Comparison of ENCODE assay signal across 8 mouse cellular contexts in genomic region chr6:21949771-21950448, GRCm38 (mm10). TPM values are rescaled to one million over a fixed set of nuclear protein-coding genes. Genes with fewer than 3 reads are reported as not detected.
DNase-seq lines count a peak whose midpoint lies in the region; ATAC-seq and TF ChIP-seq lines count a peak whose summit lies in the region.

No protein-coding gene starts in this region.

- TF ChIP-seq CTCF in CH12.LX (conservative IDR thresholded peaks at IDR 0.05 in 1 of 2, IDR thresholded peaks at IDR 0.05 in 1 of 2; ENCODE audit: low read depth in 2 of 2, low read length in 2 of 2), result no peak
- TF ChIP-seq CTCF in liver, postnatal 0 days (IDR thresholded peaks at IDR 0.05; ENCODE audit: low read depth), result peak; percentile 15; the same call in 1 of the 2 replicates

- dilution Hi-C loops in CH12.LX (cut with MboI; ENCODE audit: extremely low pct_ligation_motif_present, extremely low pct_unique_long_range_greater_than_20kb, low sequenced_read_pairs), result no loop called here

- peaks cover 13% of the 10 kb centered on the region for H3K79me2 ChIP-seq in CH12.LX (replicated peaks; ENCODE audit: control insufficient read depth, extremely low read depth, insufficient read depth, poor library complexity, severe bottlenecking)

- H3K4me3 ChIP-seq in CH12.LX (replicated peaks in 1 of 3; ENCODE audit: low read depth in 2 of 3, low read length in 2 of 3, poor library complexity in 1 of 3), result peak overlapping the region; percentile 79 to 95 (median 79)
- peak overlapping the region; percentile 71 for H3K4me3 ChIP-seq in forebrain, embryonic 12.5 days (replicated peaks)
- peak overlapping the region; percentile 65 for H3K4me3 ChIP-seq in liver, postnatal 0 days (ENCODE audit: low read depth, low read length)
- H3K4me3 ChIP-seq in neural tube, embryonic 14.5 days (ENCODE audit: low read depth, low read length), result peak overlapping the region; percentile 56

- peak overlapping the region; percentile 85 for H3K27ac ChIP-seq in CH12.LX (ENCODE audit: insufficient read depth, low read depth)
- peak overlapping the region; percentile 97 for H3K27ac ChIP-seq in forebrain, embryonic 12.5 days
- peak overlapping the region; percentile 98 for H3K27ac ChIP-seq in liver, postnatal 0 days (ENCODE audit: low read depth)
- H3K27ac ChIP-seq in neural tube, embryonic 14.5 days (ENCODE audit: low read depth, low read length), result peak overlapping the region; percentile 99

- intact Hi-C loops in heart, postnatal 10 days (cut with DNase I), result loop anchor here (2.0 to 5.0 kb wide), 3 partner anchors 97 to 153 kb away; partner anchors contain the start of gene Tspan12

- H3K4me1 ChIP-seq in CH12.LX (ENCODE audit: control insufficient read depth in 1 of 2, insufficient read depth in 2 of 2), result peaks cover 1 to 25% of the 10 kb centered on the region in 2 experiments; a peak in 3 of 4 replicates
- H3K4me1 ChIP-seq in forebrain, embryonic 12.5 days, result peaks cover 8% of the 10 kb centered on the region
- 0 out of 2 replicates have a peak, but pooled peaks cover 3% of the 10 kb centered on the region for H3K4me1 ChIP-seq in liver, postnatal 0 days (ENCODE audit: insufficient read depth)
- peaks cover 6% of the 10 kb centered on the region; the same call in 1 of the 2 replicates for H3K4me1 ChIP-seq in neural tube, embryonic 14.5 days (ENCODE audit: control insufficient read depth, insufficient read depth, low read length)

- peak; percentile 96 for DNase-seq in CH12.LX (ENCODE audit: extremely low read depth)
- peak; percentile 87 for DNase-seq in c-Kit-positive CD71-positive TER-119-negative erythroid progenitor cells, embryonic 14.5 days (ENCODE audit: low read depth)
- DNase-seq in heart, postnatal 10 days, result peak; percentile 97 to 98
- peak; percentile 71 for DNase-seq in large intestine, adult 2 months (ENCODE audit: low read depth, low spot score)
- DNase-seq in liver, postnatal 0 days, result peak; percentile 98
- DNase-seq in testis, postnatal 10 days (ENCODE audit: low spot score), result peak; percentile 98

- WGBS in forebrain, embryonic 12.5 days, result 2% methylated on average over 45 of the region's 68 CpGs
- WGBS in large intestine, adult 2 months, result under 1% methylated on average over 68 of the region's 68 CpGs
- WGBS in liver, postnatal 0 days (ENCODE audit: insufficient replicate concordance), result 2% methylated on average over 50 of the region's 68 CpGs
- WGBS in neural tube, embryonic 14.5 days, result 1% methylated on average over 57 of the region's 68 CpGs

- H3K9me3 ChIP-seq in CH12.LX (replicated peaks; ENCODE audit: low read length), result no peaks in the 10 kb centered on the region
- no peaks in the 10 kb centered on the region for H3K9me3 ChIP-seq in forebrain, embryonic 12.5 days
- no peaks in the 10 kb centered on the region for H3K9me3 ChIP-seq in liver, postnatal 0 days (ENCODE audit: low read length)
- no peaks in the 10 kb centered on the region for H3K9me3 ChIP-seq in neural tube, embryonic 14.5 days (ENCODE audit: control insufficient read depth, low read length)

- no peaks in the 10 kb centered on the region for H3K27me3 ChIP-seq in CH12.LX (replicated peaks)
- H3K27me3 ChIP-seq in forebrain, embryonic 12.5 days, result no peaks in the 10 kb centered on the region
- H3K27me3 ChIP-seq in liver, postnatal 0 days (ENCODE audit: insufficient read depth, low read length), result no peaks in the 10 kb centered on the region
- no peaks in the 10 kb centered on the region for H3K27me3 ChIP-seq in neural tube, embryonic 14.5 days (ENCODE audit: control insufficient read depth, insufficient read depth, low read length)

- in situ Hi-C loops in CH12.LX (cut with MboI; ENCODE audit: low pct_ligation_motif_present, low pct_unique_long_range_greater_than_20kb, low sequenced_read_pairs), result no loop called here

- H3K4me2 ChIP-seq in CH12.LX (ENCODE audit: insufficient read depth, low read depth, poor library complexity, severe bottlenecking), result peak overlapping the region; percentile 99
- peak overlapping the region; percentile 68 for H3K4me2 ChIP-seq in forebrain, embryonic 12.5 days
- H3K4me2 ChIP-seq in liver, postnatal 0 days (ENCODE audit: low read depth, low read length), result peak overlapping the region; percentile 79
- peak overlapping the region; percentile 55 for H3K4me2 ChIP-seq in neural tube, embryonic 14.5 days (ENCODE audit: low read depth, low read length)

- H3K36me3 ChIP-seq in CH12.LX (replicated peaks in 1 of 2; ENCODE audit: control insufficient read depth in 1 of 2, insufficient read depth in 1 of 2, low read length in 1 of 2), result peaks cover 10 to 23% of the 10 kb centered on the region in 2 experiments
- H3K36me3 ChIP-seq in forebrain, embryonic 12.5 days (replicated peaks), result peaks cover 14% of the 10 kb centered on the region
- H3K36me3 ChIP-seq in liver, postnatal 0 days (replicated peaks; ENCODE audit: insufficient read depth, low read length), result peaks cover 18% of the 10 kb centered on the region; the same call in 1 of the 2 replicates
- peaks cover 6% of the 10 kb centered on the region; the same call in 1 of the 2 replicates for H3K36me3 ChIP-seq in neural tube, embryonic 14.5 days (ENCODE audit: control insufficient read depth, insufficient read depth, low read length)

- TF ChIP-seq EP300 in CH12.LX (IDR thresholded peaks at IDR 0.05; ENCODE audit: low read length), result no peak
- TF ChIP-seq EP300 in liver, postnatal 0 days (IDR thresholded peaks at IDR 0.05; ENCODE audit: low read depth), result no peak

- peak overlapping the region; percentile 82 for H3K9ac ChIP-seq in CH12.LX (ENCODE audit: insufficient read depth, low read depth)
- H3K9ac ChIP-seq in forebrain, embryonic 12.5 days, result peak overlapping the region; percentile 75
- H3K9ac ChIP-seq in liver, postnatal 0 days (replicated peaks), result peak overlapping the region; percentile 75
- H3K9ac ChIP-seq in neural tube, embryonic 14.5 days (replicated peaks; ENCODE audit: low read depth, low read length), result peak overlapping the region; percentile 73

- no peak; the same call in 1 of the 2 replicates for TF ChIP-seq POLR2A in CH12.LX (IDR thresholded peaks at IDR 0.05; ENCODE audit: low read depth, low read length)

- ATAC-seq in forebrain, embryonic 12.5 days (ENCODE audit: low FRiP score), result peak; percentile 97
- peak; percentile 90 for ATAC-seq in liver, postnatal 0 days
- peak; percentile 97 for ATAC-seq in neural tube, embryonic 14.5 days (ENCODE audit: low read depth)

- no peak for TF ChIP-seq RAD21 in CH12.LX (IDR thresholded peaks at IDR 0.05; ENCODE audit: low read depth, low read length)

TF ChIP-seq in CH12.LX, 34 proteins besides CTCF, POLR2A, EP300 and RAD21 (continues in another document):
- TF ChIP-seq POLR2AphosphoS2 (IDR thresholded peaks at IDR 0.05; ENCODE audit: low read depth, low read length), result no peak
- TF ChIP-seq ZKSCAN1 (IDR thresholded peaks at IDR 0.05; ENCODE audit: borderline replicate concordance, low read depth, low read length), result no peak
- no peak for TF ChIP-seq UBTF (IDR thresholded peaks at IDR 0.05; ENCODE audit: low read depth, low read length)
- no peak for TF ChIP-seq MYC (IDR thresholded peaks at IDR 0.05; ENCODE audit: low read depth, low read length)
- peak; percentile 46 for TF ChIP-seq IRF4 (IDR thresholded peaks at IDR 0.05; ENCODE audit: low read depth, low read length)
- TF ChIP-seq MEF2A (IDR thresholded peaks at IDR 0.05; ENCODE audit: borderline replicate concordance, low read depth, low read length), result 0 out of 2 replicates have a peak, but pooled peaks have one; percentile 44
- TF ChIP-seq NELFE (IDR thresholded peaks at IDR 0.05; ENCODE audit: low read depth, low read length), result no peak; the same call in 1 of the 2 replicates
- no peak for TF ChIP-seq KAT2A (IDR thresholded peaks at IDR 0.05; ENCODE audit: insufficient replicate concordance, low read length)
- peak; percentile 68 for TF ChIP-seq NRF1 (IDR thresholded peaks at IDR 0.05; ENCODE audit: low read depth, low read length)
- TF ChIP-seq PAX5 (IDR thresholded peaks at IDR 0.05; ENCODE audit: low read length), result no peak
- peak; percentile 83; the same call in 1 of the 2 replicates for TF ChIP-seq MXI1 (IDR thresholded peaks at IDR 0.05; ENCODE audit: low read depth, low read length)
- TF ChIP-seq JUND (conservative IDR thresholded peaks at IDR 0.05; ENCODE audit: low read depth, low read length), result no peak
- 0 out of 2 replicates have a peak, but pooled peaks have one; percentile 46 for TF ChIP-seq ZMIZ1 (IDR thresholded peaks at IDR 0.05; ENCODE audit: low read depth, low read length)
- TF ChIP-seq SMC3 (IDR thresholded peaks at IDR 0.05; ENCODE audit: low read depth, low read length), result no peak
- no peak; the same call in 1 of the 2 replicates for TF ChIP-seq ETS1 (conservative IDR thresholded peaks at IDR 0.05; ENCODE audit: low read depth, low read length)
- no peak for TF ChIP-seq TBP (conservative IDR thresholded peaks at IDR 0.05; ENCODE audit: low read depth, low read length)
- peak; percentile 67; the same call in 1 of the 2 replicates for TF ChIP-seq MAX (IDR thresholded peaks at IDR 0.05; ENCODE audit: low read length)
- peak; percentile 92; the same call in 1 of the 2 replicates for TF ChIP-seq MAZ (IDR thresholded peaks at IDR 0.05; ENCODE audit: low read depth, low read length)
- peak; percentile 59; the same call in 1 of the 2 replicates for TF ChIP-seq BHLHE40 (IDR thresholded peaks at IDR 0.05; ENCODE audit: low read depth, low read length)
- peak; percentile 49 for TF ChIP-seq TCF12 (IDR thresholded peaks at IDR 0.05; ENCODE audit: low read depth, low read length)

RNA-seq across cellular contexts. Expression of gene Ing3, which starts 0.5 kb away (rescaled TPM):
- total RNA-seq in CH12.LX (2012; rRNA removed), result 14.5 and 20.2 TPM in 2 replicates
- total RNA-seq in CH12.LX (2014; rRNA removed), result 34.3 and 45.6 TPM in 2 replicates
- 21.9 and 27.4 TPM in 2 replicates for polyA plus RNA-seq in CH12.LX (2012; ENCODE audit: insufficient read length, low read depth)
- polyA plus RNA-seq in forebrain, embryonic 12.5 days (2016; fragmentation: Nextera tagmentation; extraction: Ambion mirVana), result 61.0 and 66.5 TPM in 2 replicates
- total RNA-seq in heart, postnatal 10 days (2021), result 10 to 100 TPM; 19.2 TPM
- polyA plus RNA-seq in large intestine, adult 2 months (2012; rRNA removed), result 5.7 and 7.0 TPM in 2 replicates
- polyA plus RNA-seq in liver, postnatal 0 days (2015; fragmentation: Nextera tagmentation; extraction: Ambion mirVana), result 12.0 and 15.0 TPM in 2 replicates
- 44.9 and 46.7 TPM in 2 replicates for polyA plus RNA-seq in neural tube, embryonic 14.5 days (2014; fragmentation: Nextera tagmentation; extraction: Ambion mirVana)

RNA-seq across cellular contexts. Expression of gene Cped1, which starts 35.8 kb away (rescaled TPM):
- total RNA-seq in CH12.LX (2012; rRNA removed) (4.7 and 6.8 TPM in 2 replicates), CH12.LX (2014; rRNA removed) (0.46 and 0.51 TPM in 2 replicates)
- 1.1 TPM in 2 replicates for polyA plus RNA-seq in CH12.LX (2012; ENCODE audit: insufficient read length, low read depth)
- polyA plus RNA-seq in forebrain, embryonic 12.5 days (2016; fragmentation: Nextera tagmentation; extraction: Ambion mirVana), result 9.4 and 12.0 TPM in 2 replicates
- 10 to 100 TPM; 13.5 to 15.0 TPM for total RNA-seq in heart, postnatal 10 days (2021)
- 3.9 and 6.5 TPM in 2 replicates for polyA plus RNA-seq in large intestine, adult 2 months (2012; rRNA removed)
- 8.2 and 8.9 TPM in 2 replicates for polyA plus RNA-seq in liver, postnatal 0 days (2015; fragmentation: Nextera tagmentation; extraction: Ambion mirVana)
- 0.60 and 4.0 TPM in 2 replicates for polyA plus RNA-seq in neural tube, embryonic 14.5 days (2014; fragmentation: Nextera tagmentation; extraction: Ambion mirVana)

Comparison
In these comparisons a context has a peak if more than half of its experiments do, and no peak if none do; other contexts are left out.
1. Peak in every context shown above with its lines: DNase-seq, ATAC-seq, H3K4me3 ChIP-seq and H3K27ac ChIP-seq.